Mouse (Mus musculus): ENCODE data around the gene Dmpk. TPM values are rescaled to one million over a fixed set of nuclear protein-coding genes. Genes with fewer than 3 reads are reported as not detected.
"Not testable (repeated sequence)": the region's sequence is repeated elsewhere in the genome, so short reads cannot be mapped to it uniquely, and the experiment has no call there.

The Dmpk gene
- total and polyA plus RNA-seq, 2 experiments from 2014 or later, result 3.0 to 20.8 TPM

- no peaks in the 10 kb centered on the region for H3K36me3 ChIP-seq (ENCODE audit: insufficient read depth)
- H3K9me3 ChIP-seq (ENCODE audit: low read length), result no peaks in the 10 kb centered on the region
- 49% methylated on average over 14 of the region's 14 CpGs for WGBS
- no peak overlapping the region for H3K4me3 ChIP-seq (ENCODE audit: low read depth, low read length)
- no peak overlapping the region for H3K4me2 ChIP-seq (ENCODE audit: low read depth)
- H3K27ac ChIP-seq (ENCODE audit: low read depth, low read length), result no peak overlapping the region
- no peaks in the 10 kb centered on the region for H3K4me1 ChIP-seq (ENCODE audit: insufficient read depth)
- DNase-seq (no peak), ATAC-seq (no peak)
- no peak overlapping the region for H3K9ac ChIP-seq
- TF ChIP-seq CTCF (IDR thresholded peaks at IDR 0.05; ENCODE audit: low read depth), result no peak
- peaks cover 18% of the 10 kb centered on the region for H3K27me3 ChIP-seq (ENCODE audit: insufficient read depth, low read length)
These were observed 16.6 kb upstream of the Dmpk start for GRCm38 (mm10) chr7:19067063-19067462.

- no peak for ATAC-seq
- H3K27me3 ChIP-seq (ENCODE audit: insufficient read depth, low read length), result peaks cover 18% of the 10 kb centered on the region
- 65% methylated on average over 13 of the region's 14 CpGs for WGBS
These were observed 15.7 kb upstream of the Dmpk start for GRCm38 (mm10) chr7:19067935-19068334.

GRCm38 (mm10) chr7:19068707-19069106 lies 14.9 kb upstream of the Dmpk start:
- TF ChIP-seq CTCF (IDR thresholded peaks at IDR 0.05; ENCODE audit: low read depth), result peak; percentile 82
- no peak overlapping the region for H3K27ac ChIP-seq (ENCODE audit: low read depth, low read length)
- 6% methylated on average over 2 of the region's 2 CpGs for whole genome bisulfite sequencing
- ATAC-seq (no peak), DNase-seq (peak; percentile 85)
- H3K9me3 ChIP-seq (ENCODE audit: low read length), result no peaks in the 10 kb centered on the region
- no peak overlapping the region for H3K4me2 ChIP-seq (ENCODE audit: low read depth)
- no peak overlapping the region for H3K4me3 ChIP-seq (ENCODE audit: low read depth, low read length)
- H3K36me3 ChIP-seq (ENCODE audit: insufficient read depth), result no peaks in the 10 kb centered on the region
- no peak overlapping the region for H3K9ac ChIP-seq
- no peaks in the 10 kb centered on the region for H3K4me1 ChIP-seq (ENCODE audit: insufficient read depth)
- peaks cover 18% of the 10 kb centered on the region for H3K27me3 ChIP-seq (ENCODE audit: insufficient read depth, low read length)

More at GRCm38 (mm10) chr7:19067935-19068334, 15.7 kb upstream of the Dmpk start:
- DNase-seq, result no peak
- TF ChIP-seq CTCF (IDR thresholded peaks at IDR 0.05; ENCODE audit: low read depth), result no peak
- Histone ChIP-seq H3K27ac (ENCODE audit: low read depth, low read length) (no peak overlapping the region), H3K9ac (no peak overlapping the region), H3K4me1 (ENCODE audit: insufficient read depth) (no peaks in the 10 kb centered on the region), H3K9me3 (ENCODE audit: low read length) (no peaks in the 10 kb centered on the region), H3K4me3 (ENCODE audit: low read depth, low read length) (no peak overlapping the region), H3K4me2 (ENCODE audit: low read depth) (no peak overlapping the region), H3K36me3 (ENCODE audit: insufficient read depth) (no peaks in the 10 kb centered on the region)

GRCm38 (mm10) chr7:19069500-19069899 lies 14.1 kb upstream of the Dmpk start:
- ATAC-seq (no peak), DNase-seq (no peak)
- Histone ChIP-seq H3K4me3 (ENCODE audit: low read depth, low read length) (no peak overlapping the region), H3K9ac (no peak overlapping the region), H3K27me3 (ENCODE audit: insufficient read depth, low read length) (peaks cover 18% of the 10 kb centered on the region), H3K9me3 (ENCODE audit: low read length) (no peaks in the 10 kb centered on the region), H3K27ac (ENCODE audit: low read depth, low read length) (no peak overlapping the region), H3K36me3 (ENCODE audit: insufficient read depth) (no peaks in the 10 kb centered on the region), H3K4me1 (ENCODE audit: insufficient read depth) (no peaks in the 10 kb centered on the region), H3K4me2 (ENCODE audit: low read depth) (no peak overlapping the region)
- peak; percentile 55 for TF ChIP-seq CTCF (IDR thresholded peaks at IDR 0.05; ENCODE audit: low read depth)
- WGBS, result 52% methylated on average over 3 of the region's 3 CpGs

- H3K4me1 ChIP-seq (ENCODE audit: insufficient read depth); DNase-seq; H3K27me3 ChIP-seq (ENCODE audit: insufficient read depth, low read length); H3K36me3 ChIP-seq (ENCODE audit: insufficient read depth); H3K4me3 ChIP-seq (ENCODE audit: low read depth, low read length); H3K4me2 ChIP-seq (ENCODE audit: low read depth); H3K27ac ChIP-seq (ENCODE audit: low read depth, low read length); H3K9ac ChIP-seq; ATAC-seq; H3K9me3 ChIP-seq (ENCODE audit: low read length): not testable (repeated sequence)
- WGBS, result 60% methylated on average over 3 of the region's 3 CpGs
These were observed 12.6 kb upstream of the Dmpk start for GRCm38 (mm10) chr7:19071024-19071423.

- Histone ChIP-seq H3K9me3 (ENCODE audit: low read length) (no peaks in the 10 kb centered on the region), H3K36me3 (ENCODE audit: insufficient read depth) (peaks cover 4% of the 10 kb centered on the region), H3K4me1 (ENCODE audit: insufficient read depth) (peaks cover 9% of the 10 kb centered on the region), H3K27me3 (ENCODE audit: insufficient read depth, low read length) (no peaks in the 10 kb centered on the region), H3K9ac (no peak overlapping the region), H3K4me3 (ENCODE audit: low read depth, low read length) (no peak overlapping the region), H3K27ac (ENCODE audit: low read depth, low read length) (no peak overlapping the region), H3K4me2 (ENCODE audit: low read depth) (no peak overlapping the region)
- ATAC-seq (no peak), DNase-seq (no peak)
- peak; percentile 62 for TF ChIP-seq CTCF (IDR thresholded peaks at IDR 0.05; ENCODE audit: low read depth)
- 82% methylated on average over 9 of the region's 9 CpGs for WGBS
These were observed 10.1 kb upstream of the Dmpk start for GRCm38 (mm10) chr7:19073504-19073903.

DNA sequence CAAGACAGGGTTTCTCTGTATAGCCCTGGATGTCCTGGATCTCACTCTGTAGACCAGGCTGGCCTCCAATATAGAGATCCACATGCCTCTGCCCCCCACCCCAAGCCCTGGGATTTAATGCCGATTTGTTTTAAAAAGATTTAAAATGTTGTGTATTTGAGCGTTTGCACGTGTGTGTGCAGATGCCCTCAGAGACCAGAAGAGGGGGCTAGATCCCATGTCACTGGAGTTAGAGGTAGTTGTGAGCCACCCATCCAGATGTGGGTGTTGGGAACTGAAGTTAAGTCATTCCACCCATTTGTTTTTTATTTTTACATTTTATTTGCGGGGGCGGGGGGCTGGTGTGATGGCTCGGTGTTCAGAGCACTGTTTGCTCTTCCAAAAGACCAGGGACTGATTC lies 9.2 kb upstream of the Dmpk start:
- no peaks in the 10 kb centered on the region for H3K27me3 ChIP-seq (ENCODE audit: insufficient read depth, low read length)

More for the DNA sequence above, 9.2 kb upstream of the Dmpk start:
- Histone ChIP-seq H3K36me3 (ENCODE audit: insufficient read depth) (peaks cover 13% of the 10 kb centered on the region), H3K4me3 (ENCODE audit: low read depth, low read length) (no peak overlapping the region), H3K9ac (no peak overlapping the region), H3K4me2 (ENCODE audit: low read depth) (no peak overlapping the region), H3K27ac (ENCODE audit: low read depth, low read length) (no peak overlapping the region), H3K9me3 (ENCODE audit: low read length) (no peaks in the 10 kb centered on the region), H3K4me1 (ENCODE audit: insufficient read depth) (peaks cover 9% of the 10 kb centered on the region)
- WGBS, result 94% methylated on average over 6 of the region's 6 CpGs
- DNase-seq, result no peak
- ATAC-seq, result no peak
- peak; percentile 24; the same call in 1 of the 2 replicates for TF ChIP-seq CTCF (IDR thresholded peaks at IDR 0.05; ENCODE audit: low read depth)
